Mouse (Mus musculus) heart, adult 2 months (tissue): Measurements from ENCODE around the gene Hoxb9.

Source experiments
- CTCF ChIP-seq: fragments of 200-600 bp; IDR thresholded peaks from 2 replicates; pipeline ENCODE4 v1.8.1; 2022; ENCODE audit warnings: antibody characterized with exemption, mild to moderate bottlenecking, moderate library complexity
- EP300 ChIP-seq: fragments of 200-500 bp; IDR thresholded peaks from 2 replicates; pipeline ENCODE4 v1.6.1; 2011; ENCODE audit warnings: low read depth, low read length, control low read depth; ENCODE audit not compliant: insufficient read depth
- POLR2A ChIP-seq: fragments of 200-500 bp; IDR thresholded peaks from 2 replicates; pipeline ENCODE4 v1.6.1; 2011; ENCODE audit warnings: mild to moderate bottlenecking, low read depth, low read length, control low read depth; ENCODE audit not compliant: insufficient read depth

- TF ChIP-seq POLR2A = no peak
- no peak for TF ChIP-seq CTCF
- no peak for TF ChIP-seq EP300
These were observed 13.8 kb downstream of the Hoxb9 start for GRCm38 (mm10) chr11:96284774-96285734.
